Mouse (Mus musculus) limb, embryonic 11.5 days (tissue): Measurements from ENCODE around the gene Tbcd. TPM values are rescaled to one million over a fixed set of nuclear protein-coding genes. Genes with fewer than 3 reads are reported as not detected.
A peak's percentile ranks its signal among the peaks of the same experiment; 100 is the strongest.

Experiments
- ATAC-seq: fragments of 200-750 bp; cut with Nextera tagmentation; 2 replicates; pipeline ENCODE4 v1.8.0; 2017; ENCODE audit warnings: low read depth; ENCODE audit not compliant: insufficient number of reproducible peaks, low FRiP score, low TSS enrichment
- DNase-seq: peaks from one replicate; pipeline ENCODE4 v3.0.0-alpha.2; 2015; ENCODE audit warnings: low spot score
- H3K27ac ChIP-seq: fragments of 300-500 bp; sonication (generic); replicated peaks from 2 replicates; pipeline ENCODE4 v1.5.1; 2014; ENCODE audit warnings: low read depth, mild to moderate bottlenecking, low read length
- H3K27me3 ChIP-seq: fragments of 300-500 bp; sonication (generic); 2 replicates; pipeline ENCODE4 v1.6.1; 2014; ENCODE audit warnings: mild to moderate bottlenecking, low read length, mixed read lengths; ENCODE audit not compliant: control insufficient read depth, insufficient read depth
- H3K36me3 ChIP-seq: fragments of 300-500 bp; sonication (generic); 2 replicates; pipeline ENCODE4 v1.6.1; 2014; ENCODE audit warnings: mild to moderate bottlenecking, low read length, moderate library complexity, mixed read lengths; ENCODE audit not compliant: control insufficient read depth, insufficient read depth
- H3K4me1 ChIP-seq: fragments of 300-500 bp; sonication (generic); 2 replicates; pipeline ENCODE4 v1.6.1; 2014; ENCODE audit warnings: low read length, mixed read lengths; ENCODE audit not compliant: control insufficient read depth, insufficient read depth
- H3K4me2 ChIP-seq: fragments of 300-500 bp; sonication (generic); 2 replicates; pipeline ENCODE4 v1.6.1; 2014; ENCODE audit warnings: low read depth, mild to moderate bottlenecking, moderate library complexity; ENCODE audit not compliant: severe bottlenecking
- H3K4me3 ChIP-seq: fragments of 300-500 bp; sonication (generic); 2 replicates; pipeline ENCODE4 v1.5.1; 2014; ENCODE audit warnings: low read depth, low read length
- H3K9ac ChIP-seq: fragments of 300-500 bp; sonication (generic); 2 replicates; pipeline ENCODE4 v1.6.1; 2014; ENCODE audit warnings: mild to moderate bottlenecking, low read length
- H3K9me3 ChIP-seq: fragments of 300-500 bp; sonication (generic); 2 replicates; pipeline ENCODE4 v1.6.1; 2016; ENCODE audit warnings: low read length; ENCODE audit not compliant: control insufficient read depth
- WGBS: fragments of 180-500 bp; shearing (Covaris S2); extraction: QIAGEN DNeasy Blood & Tissue Kit; methylation state at CpG from one replicate; pipeline ENCODE4 v1.1.7; 2014; 5-methylcytosine and 5-hydroxymethylcytosine counted together
- polyA plus RNA-seq: library from polyadenylated mRNA; unstranded; fragments of >200 nt; fragmentation: Nextera tagmentation; extraction: Ambion mirVana; gene quantifications from 2 replicates; pipeline ENCODE4 v1.2.1, GENCODE M21; 2014

Tbcd gene
- polyA plus RNA-seq, 1 experiment from 2014 or later = 35.4 TPM

DNA sequence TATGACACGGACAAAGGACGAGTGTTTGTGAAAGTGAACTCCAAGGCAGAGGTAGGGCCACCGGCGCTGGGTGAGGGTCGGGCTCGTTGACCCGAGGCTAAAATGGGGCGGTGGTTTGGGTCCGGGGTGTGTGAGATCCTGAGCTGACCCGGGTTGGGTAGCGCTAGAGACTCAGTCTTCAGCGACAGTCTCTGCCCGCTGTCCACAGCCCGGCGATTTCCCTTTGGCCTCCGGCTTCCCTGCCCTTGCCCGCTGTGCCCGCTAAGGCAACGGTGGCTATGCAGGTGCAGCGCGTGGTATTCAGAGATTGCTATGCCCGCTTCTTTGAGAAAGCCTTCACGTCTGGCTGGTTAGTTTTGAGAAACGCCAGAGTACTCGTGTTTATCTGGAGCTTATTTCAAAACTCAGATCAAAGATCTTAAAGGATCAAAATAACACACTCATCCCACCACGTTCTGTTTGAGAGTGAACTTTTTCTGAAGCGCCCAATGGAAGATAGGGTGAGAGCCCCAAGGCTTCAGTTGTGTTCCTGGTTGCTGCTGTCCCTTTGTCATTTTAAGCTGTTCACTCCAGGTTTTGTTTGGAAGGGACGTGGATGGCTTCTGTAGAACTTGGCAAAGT, 30.1 kb upstream of the Tbcd start:
- 1% methylated on average over 28 of the region's 28 CpGs for WGBS
- Histone ChIP-seq H3K9me3 (no peaks in the 10 kb centered on the region), H3K4me1 (no peaks in the 10 kb centered on the region), H3K27me3 (no peaks in the 10 kb centered on the region), H3K4me3 (peak overlapping the region; percentile 78), H3K4me2 (peak overlapping the region; percentile 79), H3K36me3 (no peaks in the 10 kb centered on the region), H3K27ac (no peak overlapping the region), H3K9ac (peak overlapping the region; percentile 55)
- DNase-seq (no peak), ATAC-seq (no peak)

- Histone ChIP-seq H3K4me2 (no peak overlapping the region), H3K9ac (no peak overlapping the region), H3K4me3 (no peak overlapping the region), H3K9me3 (no peaks in the 10 kb centered on the region), H3K27me3 (no peaks in the 10 kb centered on the region), H3K27ac (no peak overlapping the region), H3K36me3 (no peaks in the 10 kb centered on the region), H3K4me1 (peaks cover 4% of the 10 kb centered on the region; the same call in 1 of the 2 replicates)
- WGBS = 82% methylated on average over 4 of the region's 4 CpGs
- DNase-seq = no peak
- ATAC-seq = no peak
Measured at GRCm38 (mm10) chr11:121433397-121433796, 18.4 kb upstream of the Tbcd start.

DNA sequence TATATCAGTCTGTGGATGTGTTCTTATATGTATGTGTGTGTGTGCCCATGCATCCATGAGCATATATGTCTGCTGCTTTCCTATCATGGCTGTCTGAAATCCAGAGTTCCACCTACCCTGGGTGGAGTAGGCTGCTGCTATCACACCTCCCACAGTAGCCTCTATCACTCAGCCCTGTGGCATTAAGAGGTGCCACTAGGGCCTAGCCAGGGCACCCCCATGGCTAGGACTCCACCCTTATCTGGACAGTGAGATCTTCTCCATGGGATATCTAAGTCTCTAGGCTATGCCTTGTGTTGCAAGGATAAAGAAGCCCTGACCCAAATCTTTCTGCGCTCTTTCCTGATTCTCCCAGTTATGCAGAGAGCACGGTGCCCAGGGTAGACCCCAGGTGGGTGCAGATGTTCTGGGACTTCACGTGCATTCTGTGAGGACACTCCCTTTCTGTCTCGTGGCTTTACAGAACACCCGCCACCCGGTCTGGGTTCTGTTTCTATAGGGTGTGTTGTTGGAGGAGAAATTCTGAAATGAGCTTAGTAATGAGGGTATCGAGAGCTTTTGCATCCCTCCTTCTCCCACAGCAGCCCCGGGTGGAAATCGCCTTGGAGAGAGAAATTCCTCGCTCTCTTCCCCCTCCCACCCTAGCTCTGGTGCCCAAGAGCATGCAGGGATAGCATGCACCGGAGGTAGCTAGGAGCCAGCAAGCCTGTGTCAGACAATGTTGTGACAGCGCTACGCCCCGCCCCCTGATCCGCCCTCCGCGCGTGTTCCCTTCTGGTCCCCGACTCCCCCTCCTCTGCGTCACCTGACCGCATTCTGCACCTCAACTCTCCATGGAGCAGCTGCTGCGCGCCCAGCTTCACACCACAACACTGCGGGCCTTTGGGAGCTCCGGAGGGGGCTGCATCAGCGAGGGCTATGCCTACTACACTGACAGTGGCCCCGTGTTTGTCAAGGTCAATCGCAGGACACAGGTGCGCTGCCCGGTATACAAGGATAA, 17.3 kb upstream of the Tbcd start, which contains the start of gene Fn3k:
Gene Fn3k (plus strand): TSS at position 758 of the 1,000 bp plus-strand sequence.
- ATAC-seq (peak; percentile 88), DNase-seq (peak; percentile 79)
- no peak within 1 kb of the TSS for H3K27ac ChIP-seq
- 9% methylated on average over 30 of the region's 30 CpGs for WGBS
- peak within 1 kb of the TSS; percentile 29 for H3K4me3 ChIP-seq
- H3K9me3 ChIP-seq = no peaks in the 10 kb centered on the region
- no peaks in the 10 kb centered on the region for H3K36me3 ChIP-seq
- H3K9ac ChIP-seq = peak within 1 kb of the TSS; percentile 19; the same call in 1 of the 2 replicates
- no peaks in the 10 kb centered on the region for H3K27me3 ChIP-seq
- H3K4me1 ChIP-seq = peaks cover 4% of the 10 kb centered on the region; the same call in 1 of the 2 replicates
- H3K4me2 ChIP-seq = peak within 1 kb of the TSS; percentile 76

GRCm38 (mm10) chr11:121437236-121437635, 14.5 kb upstream of the Tbcd start:
- no peak overlapping the region for H3K4me3 ChIP-seq
- ATAC-seq (no peak), DNase-seq (no peak)
- H3K36me3 ChIP-seq = no peaks in the 10 kb centered on the region
- no peak overlapping the region for H3K9ac ChIP-seq
- H3K27me3 ChIP-seq = no peaks in the 10 kb centered on the region
- peaks cover 7% of the 10 kb centered on the region; the same call in 1 of the 2 replicates for H3K4me1 ChIP-seq
- H3K9me3 ChIP-seq = no peaks in the 10 kb centered on the region
- no peak overlapping the region for H3K4me2 ChIP-seq
- WGBS = 79% methylated on average over 5 of the region's 5 CpGs
- H3K27ac ChIP-seq = no peak overlapping the region

DNA sequence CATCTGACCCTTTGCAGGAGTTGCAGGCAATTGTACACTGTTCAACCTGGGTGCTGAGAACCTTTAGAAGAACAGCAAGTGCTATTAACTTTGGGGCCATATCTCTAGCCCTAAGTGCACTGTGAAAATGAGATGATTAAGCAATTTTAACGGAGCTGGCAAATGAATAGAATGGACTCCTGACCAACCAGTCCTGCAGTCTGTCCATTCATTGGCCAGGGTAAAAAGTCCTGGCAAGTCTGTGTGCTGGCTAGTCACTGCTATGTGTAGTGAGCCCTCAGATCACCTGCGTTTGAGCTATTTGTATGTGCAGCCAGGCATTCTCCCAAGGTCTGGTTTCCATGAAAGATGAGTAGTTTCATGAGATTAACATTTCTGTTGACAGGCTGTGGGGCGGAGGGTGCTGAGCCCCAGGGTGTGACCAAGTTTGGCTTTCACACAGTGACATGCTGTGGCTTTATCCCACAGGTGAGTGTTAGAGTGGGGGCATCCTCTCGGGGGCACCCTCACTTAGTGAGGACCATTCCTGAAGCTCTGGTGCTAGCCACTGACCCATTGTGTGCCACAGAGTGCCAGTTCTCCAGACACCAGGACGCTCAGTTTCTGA, 12.0 kb upstream of the Tbcd start:
- 74% methylated on average over 5 of the region's 5 CpGs for WGBS
- H3K27me3 ChIP-seq = no peaks in the 10 kb centered on the region
- H3K27ac ChIP-seq = no peak overlapping the region
- no peak for ATAC-seq
- DNase-seq = no peak
- H3K9ac ChIP-seq = no peak overlapping the region
- no peak overlapping the region for H3K4me2 ChIP-seq
- H3K9me3 ChIP-seq = no peaks in the 10 kb centered on the region
- H3K4me1 ChIP-seq = peaks cover 7% of the 10 kb centered on the region; the same call in 1 of the 2 replicates
- no peaks in the 10 kb centered on the region for H3K36me3 ChIP-seq
- no peak overlapping the region for H3K4me3 ChIP-seq

- Histone ChIP-seq H3K4me3 (no peak overlapping the region), H3K27me3 (no peaks in the 10 kb centered on the region), H3K36me3 (no peaks in the 10 kb centered on the region), H3K9me3 (no peaks in the 10 kb centered on the region), H3K4me1 (0 out of 2 replicates have a peak, but pooled peaks cover 3% of the 10 kb centered on the region), H3K9ac (no peak overlapping the region), H3K4me2 (no peak overlapping the region), H3K27ac (no peak overlapping the region)
- DNase-seq (no peak), ATAC-seq (no peak)
- WGBS = 84% methylated on average over 4 of the region's 4 CpGs
Measured at GRCm38 (mm10) chr11:121441653-121442052, 10.1 kb upstream of the Tbcd start.

DNA sequence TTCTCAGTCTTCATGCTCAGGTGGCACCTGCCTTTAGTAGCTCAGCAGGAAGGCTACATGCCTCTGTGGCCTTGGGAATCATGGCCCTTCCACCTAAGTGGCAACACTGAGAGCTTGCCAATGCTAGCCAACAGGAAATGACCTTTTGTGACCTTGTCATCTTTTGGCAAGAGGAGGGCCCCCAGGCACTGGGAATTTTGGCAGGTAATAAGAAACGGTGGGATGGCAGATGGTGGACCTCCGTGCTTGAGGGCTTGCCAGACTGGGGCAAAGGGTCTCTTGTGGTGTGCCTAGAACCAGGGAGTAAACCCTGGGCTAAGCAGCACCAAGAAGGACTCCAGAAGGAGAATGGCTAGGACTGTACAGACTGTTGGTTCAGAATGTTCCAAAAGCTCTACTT, 9.7 kb upstream of the Tbcd start:
- Histone ChIP-seq H3K27me3 (no peaks in the 10 kb centered on the region), H3K9ac (no peak overlapping the region), H3K27ac (no peak overlapping the region), H3K36me3 (no peaks in the 10 kb centered on the region), H3K4me3 (no peak overlapping the region), H3K4me2 (no peak overlapping the region), H3K4me1 (0 out of 2 replicates have a peak, but pooled peaks cover 3% of the 10 kb centered on the region), H3K9me3 (no peaks in the 10 kb centered on the region)
- ATAC-seq (no peak), DNase-seq (no peak)
- WGBS = 54% methylated on average over 2 of the region's 2 CpGs

DNA sequence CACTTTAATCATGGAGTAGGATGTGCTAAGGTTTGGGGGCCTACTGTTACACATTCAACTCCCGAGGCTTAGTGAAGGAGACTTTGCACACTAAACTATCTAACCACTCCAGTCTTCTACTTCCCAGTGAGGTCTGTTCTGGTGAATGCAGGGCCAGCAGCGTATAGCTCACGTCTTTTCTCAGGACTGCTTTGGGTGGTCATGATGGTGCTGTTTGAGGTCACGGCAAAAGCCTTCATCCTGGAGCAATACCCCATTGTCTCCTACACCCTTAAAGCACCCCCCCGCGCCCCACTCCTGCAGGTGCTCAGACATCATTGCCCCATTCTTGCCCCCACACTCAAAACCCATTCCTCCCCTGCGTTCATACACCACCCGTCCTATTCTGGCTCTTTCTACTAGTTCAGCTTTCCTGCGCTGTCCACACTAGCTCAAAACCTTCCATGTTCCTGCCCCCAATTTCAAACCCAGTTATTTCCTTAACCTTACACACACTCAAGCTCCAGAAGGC, 478 bp upstream of the Tbcd start:
- DNase-seq (no peak), ATAC-seq (no peak)
- Histone ChIP-seq H3K27ac (no peak overlapping the region), H3K4me2 (peak overlapping the region; percentile 77), H3K4me1 (peaks cover 5% of the 10 kb centered on the region; the same call in 1 of the 2 replicates), H3K4me3 (peak overlapping the region; percentile 94), H3K9ac (peak overlapping the region; percentile 1; the same call in 1 of the 2 replicates), H3K36me3 (no peaks in the 10 kb centered on the region; the same call in 1 of the 2 replicates), H3K9me3 (no peaks in the 10 kb centered on the region), H3K27me3 (no peaks in the 10 kb centered on the region)
- 22% methylated on average over 9 of the region's 9 CpGs for WGBS
